Mouse (Mus musculus): ENCODE data around the gene Rgs7. TPM values are rescaled to one million over a fixed set of nuclear protein-coding genes. Genes with fewer than 3 reads are reported as not detected.

Rgs7 gene
- polyA plus RNA-seq, 1 experiment from 2014 or later = 0.59 TPM

- Histone ChIP-seq H3K9me3 (ENCODE audit: low read length) (no peaks in the 10 kb centered on the region), H3K9ac (replicated peaks; ENCODE audit: low read length) (no peak overlapping the region), H3K4me1 (ENCODE audit: insufficient read depth, low read length) (no peaks in the 10 kb centered on the region), H3K27ac (ENCODE audit: low read length) (no peak overlapping the region), H3K36me3 (ENCODE audit: insufficient read depth, low read length) (no peaks in the 10 kb centered on the region), H3K4me2 (replicated peaks; ENCODE audit: low read depth, low read length) (no peak overlapping the region), H3K27me3 (ENCODE audit: insufficient read depth, low read length) (no peaks in the 10 kb centered on the region), H3K4me3 (ENCODE audit: low read length) (no peak overlapping the region)
- ATAC-seq (ENCODE audit: low FRiP score, low TSS enrichment) = no peak
- 65% methylated on average over 3 of the region's 3 CpGs for WGBS
Observed at GRCm38 (mm10) chr1:175329934-175330471, 162.3 kb downstream of the Rgs7 start.

GRCm38 (mm10) chr1:175322781-175323180 is 169.5 kb downstream of the Rgs7 start:
- Histone ChIP-seq H3K4me1 (ENCODE audit: insufficient read depth, low read length) (no peaks in the 10 kb centered on the region), H3K9me3 (ENCODE audit: low read length) (no peaks in the 10 kb centered on the region), H3K27ac (ENCODE audit: low read length) (no peak overlapping the region), H3K36me3 (ENCODE audit: insufficient read depth, low read length) (no peaks in the 10 kb centered on the region), H3K9ac (replicated peaks; ENCODE audit: low read length) (no peak overlapping the region), H3K4me2 (replicated peaks; ENCODE audit: low read depth, low read length) (no peak overlapping the region), H3K27me3 (ENCODE audit: insufficient read depth, low read length) (no peaks in the 10 kb centered on the region), H3K4me3 (ENCODE audit: low read length) (no peak overlapping the region)
- ATAC-seq (ENCODE audit: low FRiP score, low TSS enrichment) = no peak

GRCm38 (mm10) chr1:175319205-175319604 is 173.1 kb downstream of the Rgs7 start:
- no peak for ATAC-seq (ENCODE audit: low FRiP score, low TSS enrichment)
- Histone ChIP-seq H3K9ac (replicated peaks; ENCODE audit: low read length) (no peak overlapping the region), H3K27me3 (ENCODE audit: insufficient read depth, low read length) (no peaks in the 10 kb centered on the region), H3K36me3 (ENCODE audit: insufficient read depth, low read length) (no peaks in the 10 kb centered on the region), H3K4me2 (replicated peaks; ENCODE audit: low read depth, low read length) (no peak overlapping the region), H3K9me3 (ENCODE audit: low read length) (no peaks in the 10 kb centered on the region), H3K27ac (ENCODE audit: low read length) (no peak overlapping the region), H3K4me3 (ENCODE audit: low read length) (no peak overlapping the region), H3K4me1 (ENCODE audit: insufficient read depth, low read length) (no peaks in the 10 kb centered on the region)
- WGBS = 72% methylated on average over 9 of the region's 9 CpGs

GRCm38 (mm10) chr1:175317264-175317663 is 175.0 kb downstream of the Rgs7 start:
- Histone ChIP-seq H3K27me3 (ENCODE audit: insufficient read depth, low read length) (no peaks in the 10 kb centered on the region), H3K36me3 (ENCODE audit: insufficient read depth, low read length) (no peaks in the 10 kb centered on the region), H3K4me2 (replicated peaks; ENCODE audit: low read depth, low read length) (no peak overlapping the region), H3K4me1 (ENCODE audit: insufficient read depth, low read length) (no peaks in the 10 kb centered on the region), H3K4me3 (ENCODE audit: low read length) (no peak overlapping the region), H3K9ac (replicated peaks; ENCODE audit: low read length) (no peak overlapping the region), H3K9me3 (ENCODE audit: low read length) (no peaks in the 10 kb centered on the region), H3K27ac (ENCODE audit: low read length) (no peak overlapping the region)
- 9% methylated on average over 1 of the region's 1 CpGs for WGBS
- ATAC-seq (ENCODE audit: low FRiP score, low TSS enrichment) = peak; percentile 88; the same call in 1 of the 2 replicates

- Histone ChIP-seq H3K27ac (ENCODE audit: low read length) (no peak overlapping the region), H3K36me3 (ENCODE audit: insufficient read depth, low read length) (no peaks in the 10 kb centered on the region), H3K27me3 (ENCODE audit: insufficient read depth, low read length) (no peaks in the 10 kb centered on the region), H3K4me2 (replicated peaks; ENCODE audit: low read depth, low read length) (no peak overlapping the region), H3K9me3 (ENCODE audit: low read length) (no peaks in the 10 kb centered on the region), H3K4me1 (ENCODE audit: insufficient read depth, low read length) (no peaks in the 10 kb centered on the region), H3K9ac (replicated peaks; ENCODE audit: low read length) (no peak overlapping the region), H3K4me3 (ENCODE audit: low read length) (no peak overlapping the region)
- peak; percentile 84 for ATAC-seq (ENCODE audit: low FRiP score, low TSS enrichment)
- WGBS = 58% methylated on average over 3 of the region's 3 CpGs
Observed at GRCm38 (mm10) chr1:175307604-175308003, 184.7 kb downstream of the Rgs7 start.

- WGBS = 70% methylated on average over 1 of the region's 1 CpGs
- Histone ChIP-seq H3K4me1 (ENCODE audit: insufficient read depth, low read length) (no peaks in the 10 kb centered on the region), H3K36me3 (ENCODE audit: insufficient read depth, low read length) (no peaks in the 10 kb centered on the region), H3K27ac (ENCODE audit: low read length) (no peak overlapping the region), H3K9me3 (ENCODE audit: low read length) (no peaks in the 10 kb centered on the region), H3K4me3 (ENCODE audit: low read length) (no peak overlapping the region), H3K9ac (replicated peaks; ENCODE audit: low read length) (no peak overlapping the region), H3K27me3 (ENCODE audit: insufficient read depth, low read length) (no peaks in the 10 kb centered on the region), H3K4me2 (replicated peaks; ENCODE audit: low read depth, low read length) (no peak overlapping the region)
- ATAC-seq (ENCODE audit: low FRiP score, low TSS enrichment) = no peak
Observed at GRCm38 (mm10) chr1:175300895-175301294, 191.4 kb downstream of the Rgs7 start.

GRCm38 (mm10) chr1:175300404-175300803 is 191.9 kb downstream of the Rgs7 start:
- Histone ChIP-seq H3K4me2 (replicated peaks; ENCODE audit: low read depth, low read length) (no peak overlapping the region), H3K27ac (ENCODE audit: low read length) (no peak overlapping the region), H3K4me3 (ENCODE audit: low read length) (no peak overlapping the region), H3K36me3 (ENCODE audit: insufficient read depth, low read length) (no peaks in the 10 kb centered on the region), H3K9me3 (ENCODE audit: low read length) (no peaks in the 10 kb centered on the region), H3K27me3 (ENCODE audit: insufficient read depth, low read length) (no peaks in the 10 kb centered on the region), H3K9ac (replicated peaks; ENCODE audit: low read length) (no peak overlapping the region), H3K4me1 (ENCODE audit: insufficient read depth, low read length) (no peaks in the 10 kb centered on the region)
- WGBS = 59% methylated on average over 3 of the region's 3 CpGs
- ATAC-seq (ENCODE audit: low FRiP score, low TSS enrichment) = no peak

GRCm38 (mm10) chr1:175299603-175300397 is 192.5 kb downstream of the Rgs7 start:
- H3K9ac ChIP-seq (replicated peaks; ENCODE audit: low read length) = no peak overlapping the region
- no peak overlapping the region for H3K27ac ChIP-seq (ENCODE audit: low read length)
- H3K27me3 ChIP-seq (ENCODE audit: insufficient read depth, low read length) = no peaks in the 10 kb centered on the region
- no peaks in the 10 kb centered on the region for H3K9me3 ChIP-seq (ENCODE audit: low read length)
- WGBS = 83% methylated on average over 2 of the region's 2 CpGs
- ATAC-seq (ENCODE audit: low FRiP score, low TSS enrichment) = no peak
- H3K4me2 ChIP-seq (replicated peaks; ENCODE audit: low read depth, low read length) = no peak overlapping the region
- no peak overlapping the region for H3K4me3 ChIP-seq (ENCODE audit: low read length)
- H3K36me3 ChIP-seq (ENCODE audit: insufficient read depth, low read length) = no peaks in the 10 kb centered on the region
- no peaks in the 10 kb centered on the region for H3K4me1 ChIP-seq (ENCODE audit: insufficient read depth, low read length)

GRCm38 (mm10) chr1:175296906-175297305 is 195.4 kb downstream of the Rgs7 start:
- no peak for ATAC-seq (ENCODE audit: low FRiP score, low TSS enrichment)

GRCm38 (mm10) chr1:175290072-175290471 is 202.2 kb downstream of the Rgs7 start:
- no peak overlapping the region for H3K4me3 ChIP-seq (ENCODE audit: low read length)
- no peak overlapping the region for H3K4me2 ChIP-seq (replicated peaks; ENCODE audit: low read depth, low read length)
- no peaks in the 10 kb centered on the region for H3K4me1 ChIP-seq (ENCODE audit: insufficient read depth, low read length)
- no peak overlapping the region for H3K9ac ChIP-seq (replicated peaks; ENCODE audit: low read length)
- no peaks in the 10 kb centered on the region for H3K36me3 ChIP-seq (ENCODE audit: insufficient read depth, low read length)
- no peaks in the 10 kb centered on the region for H3K27me3 ChIP-seq (ENCODE audit: insufficient read depth, low read length)
- no peak overlapping the region for H3K27ac ChIP-seq (ENCODE audit: low read length)
- WGBS = 80% methylated on average over 1 of the region's 1 CpGs
- H3K9me3 ChIP-seq (ENCODE audit: low read length) = no peaks in the 10 kb centered on the region
- no peak for ATAC-seq (ENCODE audit: low FRiP score, low TSS enrichment)

More at GRCm38 (mm10) chr1:175296906-175297305, 195.4 kb downstream of the Rgs7 start:
- Histone ChIP-seq H3K4me1 (ENCODE audit: insufficient read depth, low read length) (no peaks in the 10 kb centered on the region), H3K27ac (ENCODE audit: low read length) (no peak overlapping the region), H3K27me3 (ENCODE audit: insufficient read depth, low read length) (no peaks in the 10 kb centered on the region), H3K36me3 (ENCODE audit: insufficient read depth, low read length) (no peaks in the 10 kb centered on the region), H3K9ac (replicated peaks; ENCODE audit: low read length) (no peak overlapping the region), H3K9me3 (ENCODE audit: low read length) (no peaks in the 10 kb centered on the region), H3K4me3 (ENCODE audit: low read length) (no peak overlapping the region), H3K4me2 (replicated peaks; ENCODE audit: low read depth, low read length) (no peak overlapping the region)
- 91% methylated on average over 1 of the region's 1 CpGs for WGBS

All from kidney, embryonic 16.5 days (tissue).